Mouse (Mus musculus): ENCODE measurements around the gene Arhgef10l. TPM values are rescaled to one million over a fixed set of nuclear protein-coding genes. Genes with fewer than 3 reads are reported as not detected.
A peak's percentile ranks its signal among the peaks of the same experiment; 100 is the strongest.
"Not testable (repeated sequence)": the region's sequence is repeated elsewhere in the genome, so short reads cannot be mapped to it uniquely, and the experiment has no call there.

Arhgef10l gene
- polyA plus RNA-seq, 1 experiment from 2014 or later = 32.3 TPM

GRCm38 (mm10) chr4:140581730-140582389, 84.0 kb downstream of the Arhgef10l start:
- H3K36me3 ChIP-seq = peaks cover 100% of the 10 kb centered on the region
- WGBS = 84% methylated on average over 23 of the region's 23 CpGs
- 0 out of 2 replicates have a peak, but pooled peaks cover 7% of the 10 kb centered on the region for H3K4me1 ChIP-seq (replicated peaks)
- no peak for DNase-seq (ENCODE audit: low spot score)
- H3K4me3 ChIP-seq = no peak overlapping the region
- H3K27ac ChIP-seq = no peak overlapping the region
- H3K27me3 ChIP-seq (ENCODE audit: insufficient read depth, poor library complexity, severe bottlenecking) = no peaks in the 10 kb centered on the region
- H3K9me3 ChIP-seq = no peaks in the 10 kb centered on the region

- peaks cover 100% of the 10 kb centered on the region for H3K36me3 ChIP-seq
- H3K27ac ChIP-seq = no peak overlapping the region
- no peaks in the 10 kb centered on the region for H3K27me3 ChIP-seq (ENCODE audit: insufficient read depth, poor library complexity, severe bottlenecking)
- 88% methylated on average over 16 of the region's 16 CpGs for WGBS
- no peak overlapping the region for H3K4me3 ChIP-seq
- H3K4me1 ChIP-seq (replicated peaks) = 0 out of 2 replicates have a peak, but pooled peaks cover 7% of the 10 kb centered on the region
- H3K9me3 ChIP-seq = no peaks in the 10 kb centered on the region
- no peak for DNase-seq (ENCODE audit: low spot score)
Measured at GRCm38 (mm10) chr4:140581341-140581729, 84.5 kb downstream of the Arhgef10l start.

GRCm38 (mm10) chr4:140580866-140581265, 84.9 kb downstream of the Arhgef10l start:
- DNase-seq (ENCODE audit: low spot score) = no peak
- H3K36me3 ChIP-seq = peaks cover 100% of the 10 kb centered on the region
- 91% methylated on average over 4 of the region's 4 CpGs for WGBS
- H3K27me3 ChIP-seq (ENCODE audit: insufficient read depth, poor library complexity, severe bottlenecking) = no peaks in the 10 kb centered on the region
- H3K27ac ChIP-seq = no peak overlapping the region
- H3K9me3 ChIP-seq = no peaks in the 10 kb centered on the region
- H3K4me3 ChIP-seq = no peak overlapping the region
- 0 out of 2 replicates have a peak, but pooled peaks cover 7% of the 10 kb centered on the region for H3K4me1 ChIP-seq (replicated peaks)

GRCm38 (mm10) chr4:140579576-140579975, 86.2 kb downstream of the Arhgef10l start:
- H3K36me3 ChIP-seq = peaks cover 100% of the 10 kb centered on the region
- no peaks in the 10 kb centered on the region for H3K27me3 ChIP-seq (ENCODE audit: insufficient read depth, poor library complexity, severe bottlenecking)
- DNase-seq (ENCODE audit: low spot score) = no peak
- H3K9me3 ChIP-seq = no peaks in the 10 kb centered on the region
- H3K4me3 ChIP-seq = no peak overlapping the region
- H3K4me1 ChIP-seq (replicated peaks) = 0 out of 2 replicates have a peak, but pooled peaks cover 7% of the 10 kb centered on the region
- 87% methylated on average over 8 of the region's 8 CpGs for WGBS
- H3K27ac ChIP-seq = no peak overlapping the region

- no peak for DNase-seq (ENCODE audit: low spot score)
- Histone ChIP-seq H3K4me3 (no peak overlapping the region), H3K27ac (no peak overlapping the region), H3K27me3 (ENCODE audit: insufficient read depth, poor library complexity, severe bottlenecking) (no peaks in the 10 kb centered on the region), H3K4me1 (replicated peaks) (0 out of 2 replicates have a peak, but pooled peaks cover 7% of the 10 kb centered on the region), H3K36me3 (peaks cover 100% of the 10 kb centered on the region), H3K9me3 (no peaks in the 10 kb centered on the region)
- WGBS = 96% methylated on average over 13 of the region's 13 CpGs
Measured at GRCm38 (mm10) chr4:140579149-140579548, 86.7 kb downstream of the Arhgef10l start.

GRCm38 (mm10) chr4:140576628-140577027, 89.2 kb downstream of the Arhgef10l start:
- Histone ChIP-seq H3K9me3 (no peaks in the 10 kb centered on the region), H3K27me3 (ENCODE audit: insufficient read depth, poor library complexity, severe bottlenecking) (no peaks in the 10 kb centered on the region), H3K36me3 (peaks cover 100% of the 10 kb centered on the region), H3K27ac (no peak overlapping the region), H3K4me1 (replicated peaks) (0 out of 2 replicates have a peak, but pooled peaks cover 1% of the 10 kb centered on the region), H3K4me3 (no peak overlapping the region)
- 98% methylated on average over 16 of the region's 16 CpGs for WGBS
- DNase-seq (ENCODE audit: low spot score) = no peak

- H3K9me3 ChIP-seq; H3K27ac ChIP-seq; H3K27me3 ChIP-seq (ENCODE audit: insufficient read depth, poor library complexity, severe bottlenecking); H3K4me1 ChIP-seq (replicated peaks); H3K4me3 ChIP-seq; DNase-seq (ENCODE audit: low spot score): not testable (repeated sequence)
- WGBS = 93% methylated on average over 7 of the region's 7 CpGs
- peaks cover 98% of the 10 kb centered on the region for H3K36me3 ChIP-seq
Measured at GRCm38 (mm10) chr4:140574863-140575262, 90.9 kb downstream of the Arhgef10l start.

GRCm38 (mm10) chr4:140572376-140572775, 93.4 kb downstream of the Arhgef10l start:
- no peak overlapping the region for H3K4me3 ChIP-seq
- no peak overlapping the region for H3K27ac ChIP-seq
- H3K9me3 ChIP-seq = peaks cover 5% of the 10 kb centered on the region
- H3K27me3 ChIP-seq (ENCODE audit: insufficient read depth, poor library complexity, severe bottlenecking) = no peaks in the 10 kb centered on the region
- H3K4me1 ChIP-seq (replicated peaks) = no peaks in the 10 kb centered on the region
- DNase-seq (ENCODE audit: low spot score) = no peak
- peaks cover 98% of the 10 kb centered on the region for H3K36me3 ChIP-seq
- WGBS = 89% methylated on average over 17 of the region's 17 CpGs

- Histone ChIP-seq H3K9me3 (peaks cover 13% of the 10 kb centered on the region), H3K36me3 (peaks cover 95% of the 10 kb centered on the region)
- WGBS = 74% methylated on average over 2 of the region's 2 CpGs
Measured at GRCm38 (mm10) chr4:140569394-140569793, 96.4 kb downstream of the Arhgef10l start.

GRCm38 (mm10) chr4:140567911-140568480, 97.8 kb downstream of the Arhgef10l start:
- DNase-seq (ENCODE audit: low spot score) = no peak
- Histone ChIP-seq H3K4me3 (no peak overlapping the region), H3K27me3 (ENCODE audit: insufficient read depth, poor library complexity, severe bottlenecking) (no peaks in the 10 kb centered on the region), H3K36me3 (peaks cover 95% of the 10 kb centered on the region), H3K27ac (no peak overlapping the region), H3K4me1 (replicated peaks) (0 out of 2 replicates have a peak, but pooled peaks cover 4% of the 10 kb centered on the region), H3K9me3 (peaks cover 13% of the 10 kb centered on the region)
- WGBS = 92% methylated on average over 11 of the region's 11 CpGs

More at GRCm38 (mm10) chr4:140569394-140569793, 96.4 kb downstream of the Arhgef10l start:
- no peak for DNase-seq (ENCODE audit: low spot score)
- Histone ChIP-seq H3K4me1 (replicated peaks) (0 out of 2 replicates have a peak, but pooled peaks cover 4% of the 10 kb centered on the region), H3K27ac (no peak overlapping the region), H3K4me3 (no peak overlapping the region), H3K27me3 (ENCODE audit: insufficient read depth, poor library complexity, severe bottlenecking) (no peaks in the 10 kb centered on the region)

GRCm38 (mm10) chr4:140566785-140567184, 99.0 kb downstream of the Arhgef10l start:
- Histone ChIP-seq H3K27me3 (ENCODE audit: insufficient read depth, poor library complexity, severe bottlenecking) (no peaks in the 10 kb centered on the region), H3K9me3 (peaks cover 22% of the 10 kb centered on the region), H3K4me3 (no peak overlapping the region), H3K4me1 (replicated peaks) (0 out of 2 replicates have a peak, but pooled peaks cover 4% of the 10 kb centered on the region), H3K27ac (peak overlapping the region; percentile 54; the same call in 1 of the 2 replicates), H3K36me3 (peaks cover 95% of the 10 kb centered on the region)
- DNase-seq (ENCODE audit: low spot score) = no peak
- 89% methylated on average over 14 of the region's 14 CpGs for WGBS

- peaks cover 30% of the 10 kb centered on the region for H3K9me3 ChIP-seq
- H3K27ac ChIP-seq = peak overlapping the region; percentile 12
- H3K27me3 ChIP-seq (ENCODE audit: insufficient read depth, poor library complexity, severe bottlenecking); DNase-seq (ENCODE audit: low spot score); H3K4me1 ChIP-seq (replicated peaks); H3K4me3 ChIP-seq: not testable (repeated sequence)
- peaks cover 98% of the 10 kb centered on the region for H3K36me3 ChIP-seq
- 92% methylated on average over 1 of the region's 1 CpGs for WGBS
Measured at GRCm38 (mm10) chr4:140564459-140564858, 101.4 kb downstream of the Arhgef10l start.
